Mouse (Mus musculus) induced T-regulatory cell, adult 2 months (primary cell): Measurements from ENCODE around the gene Hoxd13.

ENCODE experiments used
- DNase-seq: peaks from one replicate; pipeline ENCODE4 v3.0.0-alpha.2; 2012; ENCODE audit warnings: low read depth

The Hoxd13 gene

DNA sequence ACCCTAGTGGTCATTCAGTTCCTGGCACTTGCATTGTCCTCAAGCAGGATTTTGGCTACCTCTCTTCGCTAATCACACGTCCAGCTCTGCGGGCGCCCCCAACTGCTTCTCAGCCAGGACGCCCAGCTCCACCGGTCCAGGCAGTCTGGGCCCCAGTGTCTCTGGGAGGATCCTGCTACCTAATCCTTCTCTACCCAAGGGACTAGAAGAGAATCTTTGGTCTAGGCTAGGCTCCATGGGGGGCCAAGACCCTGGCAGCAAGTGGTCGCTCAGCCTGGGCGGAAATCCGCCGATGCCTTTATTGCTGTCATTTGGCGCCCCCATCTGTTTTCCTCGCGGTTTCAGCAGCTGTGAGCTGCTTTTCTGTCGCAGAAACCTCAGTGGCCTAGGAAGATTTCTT lies 6.4 kb upstream of the Hoxd13 start:
- DNase-seq, result no peak

- DNase-seq, result no peak
Observed at GRCm38 (mm10) chr2:74663291-74663925, 4.7 kb upstream of the Hoxd13 start.

DNA sequence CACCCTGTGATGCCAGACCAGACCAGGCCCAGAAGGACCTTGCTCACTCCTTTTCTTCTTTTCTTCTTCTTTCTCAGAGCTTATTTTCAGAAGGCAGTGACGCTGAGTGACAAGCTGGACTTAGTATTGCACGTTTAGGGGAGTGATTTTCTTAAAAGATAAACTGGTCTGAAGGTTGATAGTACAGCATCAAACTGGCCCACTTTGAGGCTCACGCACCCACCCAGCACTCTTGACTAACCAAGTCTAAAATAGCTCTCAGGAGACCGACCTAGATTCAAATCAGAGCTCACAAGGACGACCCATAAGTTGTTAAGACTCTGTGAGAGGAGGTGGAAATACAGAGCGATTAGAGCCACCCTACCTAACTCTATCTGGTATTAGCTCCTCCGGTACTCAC lies 1.7 kb upstream of the Hoxd13 start:
- DNase-seq, result no peak

DNA sequence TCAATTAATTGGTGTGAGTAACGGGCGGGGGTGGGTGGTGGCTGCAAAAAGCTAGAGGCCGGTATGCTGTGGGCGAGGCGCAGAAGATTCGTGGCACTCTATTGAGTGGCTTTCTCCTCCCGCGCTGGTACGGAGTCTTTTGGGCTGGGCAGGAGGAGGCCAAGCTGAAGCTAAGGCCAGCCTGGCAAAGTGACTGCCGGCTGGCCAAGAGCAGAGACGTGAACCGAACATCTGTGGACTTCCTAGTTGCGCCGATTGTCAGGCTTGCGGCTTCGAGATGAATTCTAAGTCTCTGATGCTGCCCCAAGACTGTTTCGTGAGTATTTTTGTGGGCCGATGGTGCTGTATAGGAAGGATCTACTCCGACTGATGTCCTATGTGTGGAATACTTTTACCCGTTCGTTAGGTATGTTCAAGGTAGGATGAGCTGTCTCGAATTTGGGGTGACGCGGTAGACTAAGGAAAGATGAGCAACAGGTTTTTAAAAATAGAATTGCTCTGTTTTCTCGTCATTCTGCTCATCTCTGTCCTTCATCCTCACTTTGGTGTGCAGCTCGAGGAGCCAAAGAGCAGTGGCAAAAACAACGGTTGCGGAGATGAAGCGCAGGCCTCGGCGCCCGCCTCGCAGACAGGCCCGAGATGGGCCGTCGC lies 794 bp upstream of the Hoxd13 start:
- no peak for DNase-seq

DNA sequence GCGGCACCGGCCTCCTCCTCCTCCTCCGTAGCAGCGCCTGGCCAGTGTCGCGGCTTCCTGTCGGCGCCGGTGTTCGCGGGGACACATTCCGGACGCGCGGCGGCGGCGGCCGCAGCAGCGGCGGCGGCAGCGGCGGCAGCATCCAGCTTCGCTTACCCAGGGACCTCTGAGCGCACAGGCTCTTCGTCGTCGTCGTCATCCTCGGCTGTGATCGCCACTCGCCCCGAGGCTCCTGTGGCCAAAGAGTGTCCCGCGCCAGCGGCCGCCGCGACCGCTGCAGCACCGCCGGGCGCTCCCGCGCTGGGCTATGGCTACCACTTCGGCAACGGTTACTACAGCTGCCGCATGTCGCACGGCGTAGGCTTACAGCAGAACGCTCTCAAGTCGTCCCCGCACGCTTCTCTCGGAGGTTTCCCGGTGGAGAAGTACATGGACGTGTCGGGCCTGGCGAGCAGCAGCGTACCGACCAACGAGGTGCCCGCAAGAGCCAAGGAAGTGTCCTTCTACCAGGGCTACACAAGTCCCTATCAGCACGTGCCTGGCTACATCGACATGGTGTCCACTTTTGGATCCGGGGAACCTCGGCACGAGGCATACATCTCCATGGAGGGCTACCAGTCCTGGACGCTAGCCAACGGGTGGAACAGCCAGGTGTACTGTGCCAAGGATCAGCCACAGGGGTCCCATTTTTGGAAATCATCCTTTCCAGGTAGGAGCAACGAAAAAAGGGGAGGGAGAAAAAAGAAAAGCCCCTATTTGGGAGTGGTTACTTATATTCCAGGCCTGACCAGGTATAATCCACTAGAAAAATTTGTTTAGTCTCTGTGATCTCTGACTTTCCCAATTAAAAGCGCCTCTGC lies 490 bp downstream of the Hoxd13 start:
- DNase-seq, result no peak

DNA sequence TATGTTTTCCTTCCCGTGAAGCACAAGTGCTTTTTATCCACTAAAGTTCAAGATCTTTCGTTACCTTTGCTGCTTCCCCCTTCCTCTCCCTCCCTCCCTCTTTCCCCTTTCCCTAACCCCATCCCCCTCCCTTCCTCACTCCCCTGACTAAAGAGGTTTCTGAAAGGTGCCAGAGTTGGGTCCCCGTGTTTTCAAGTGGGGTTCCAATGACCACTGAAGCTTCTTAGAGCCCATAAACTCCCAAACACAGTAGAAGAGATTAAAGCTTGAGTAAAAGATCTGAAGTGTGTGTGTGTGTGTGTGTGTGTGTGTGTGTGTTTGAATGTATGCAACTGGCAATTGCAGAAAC lies 1.1 kb downstream of the Hoxd13 start:
- DNase-seq, result no peak

- no peak for DNase-seq
Observed at GRCm38 (mm10) chr2:74669650-74670235, 1.6 kb downstream of the Hoxd13 start.

GRCm38 (mm10) chr2:74670632-74671188 lies 2.6 kb downstream of the Hoxd13 start:
- no peak for DNase-seq

DNA sequence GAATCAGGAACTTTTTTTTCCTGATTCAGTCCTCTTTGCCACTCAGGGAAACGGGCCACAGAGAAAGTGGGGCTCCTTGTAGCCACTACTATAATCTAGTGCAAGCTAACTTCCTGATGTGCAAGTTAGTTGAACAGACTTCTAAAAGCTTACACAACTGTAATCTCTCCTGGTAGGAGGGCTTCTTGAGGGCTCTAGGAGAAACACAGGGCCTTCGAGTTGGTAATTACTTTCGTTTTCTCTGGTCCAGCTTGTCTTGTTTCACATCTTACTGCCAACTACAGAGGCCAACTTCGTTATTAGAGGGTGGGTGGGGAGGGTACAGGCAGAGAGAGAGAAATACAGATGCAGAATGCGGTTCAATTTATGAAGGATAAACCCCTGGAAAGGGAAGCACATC lies 3.7 kb downstream of the Hoxd13 start:
- no peak for DNase-seq

- DNase-seq, result peak; percentile 67
Observed at GRCm38 (mm10) chr2:74672481-74673362, 4.6 kb downstream of the Hoxd13 start.

DNA sequence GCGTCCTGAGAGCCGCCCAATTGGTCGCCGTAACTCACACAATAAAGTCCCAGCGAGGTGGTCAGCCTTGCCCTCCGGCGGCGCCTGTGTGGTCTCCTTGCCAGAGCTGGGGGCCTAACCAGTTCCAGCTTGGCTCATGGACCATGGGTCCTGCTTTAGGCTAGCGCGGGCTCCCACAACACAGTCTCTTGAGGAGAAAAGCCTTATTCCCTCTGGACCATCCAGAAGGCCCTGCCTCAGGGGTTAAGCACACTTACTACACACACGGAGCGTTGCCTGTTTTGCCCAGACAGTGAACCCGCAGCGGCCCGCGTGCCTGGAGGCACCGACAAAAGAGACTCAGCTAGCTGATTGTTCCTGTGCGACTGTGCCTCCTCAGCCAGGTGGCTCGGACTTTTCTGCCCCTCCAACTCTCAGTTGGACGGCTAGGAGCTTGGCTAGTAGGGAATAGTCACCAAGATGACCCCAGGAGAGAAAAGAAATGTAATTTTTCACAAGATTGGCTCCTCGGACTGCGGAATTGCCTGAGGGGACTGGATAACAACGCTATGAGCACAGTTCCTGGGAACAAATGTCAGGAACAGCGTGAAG lies 5.8 kb downstream of the Hoxd13 start:
- DNase-seq, result no peak

GRCm38 (mm10) chr2:74674881-74675665 lies 7.0 kb downstream of the Hoxd13 start, which contains the start of gene Hoxd12:
Hoxd12 (plus strand) TSS chr2:74675013.
- DNase-seq, result no peak

DNA sequence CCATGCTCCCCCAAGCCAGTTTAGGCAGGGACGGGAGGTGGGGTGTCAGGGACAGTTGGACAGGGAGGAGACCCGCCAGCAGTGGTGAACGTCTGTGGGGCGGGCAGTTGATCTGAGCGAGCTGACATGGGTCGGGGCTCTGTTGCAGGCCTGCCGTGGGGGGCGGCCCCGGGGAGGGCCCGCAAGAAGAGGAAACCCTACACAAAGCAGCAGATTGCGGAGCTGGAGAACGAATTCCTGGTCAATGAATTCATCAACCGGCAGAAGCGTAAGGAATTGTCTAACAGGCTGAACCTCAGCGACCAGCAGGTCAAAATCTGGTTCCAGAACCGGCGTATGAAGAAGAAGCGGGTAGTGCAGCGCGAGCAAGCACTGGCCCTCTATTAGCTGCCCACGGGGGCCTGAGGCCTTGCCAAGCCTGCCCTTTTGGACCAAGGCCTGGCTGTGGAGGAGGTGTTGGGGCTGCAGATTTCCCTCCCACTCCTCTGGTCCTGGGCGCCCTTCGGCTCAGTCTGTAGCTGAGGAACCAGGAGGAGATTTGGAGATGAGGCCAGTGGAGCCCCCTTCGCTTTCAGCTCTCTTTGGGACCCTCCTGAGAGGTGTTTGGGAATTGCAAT lies 7.7 kb downstream of the Hoxd13 start:
- DNase-seq, result no peak

GRCm38 (mm10) chr2:74676376-74677052 lies 8.4 kb downstream of the Hoxd13 start:
- no peak for DNase-seq

GRCm38 (mm10) chr2:74677106-74677505 lies 9.0 kb downstream of the Hoxd13 start:
- DNase-seq, result no peak

DNA sequence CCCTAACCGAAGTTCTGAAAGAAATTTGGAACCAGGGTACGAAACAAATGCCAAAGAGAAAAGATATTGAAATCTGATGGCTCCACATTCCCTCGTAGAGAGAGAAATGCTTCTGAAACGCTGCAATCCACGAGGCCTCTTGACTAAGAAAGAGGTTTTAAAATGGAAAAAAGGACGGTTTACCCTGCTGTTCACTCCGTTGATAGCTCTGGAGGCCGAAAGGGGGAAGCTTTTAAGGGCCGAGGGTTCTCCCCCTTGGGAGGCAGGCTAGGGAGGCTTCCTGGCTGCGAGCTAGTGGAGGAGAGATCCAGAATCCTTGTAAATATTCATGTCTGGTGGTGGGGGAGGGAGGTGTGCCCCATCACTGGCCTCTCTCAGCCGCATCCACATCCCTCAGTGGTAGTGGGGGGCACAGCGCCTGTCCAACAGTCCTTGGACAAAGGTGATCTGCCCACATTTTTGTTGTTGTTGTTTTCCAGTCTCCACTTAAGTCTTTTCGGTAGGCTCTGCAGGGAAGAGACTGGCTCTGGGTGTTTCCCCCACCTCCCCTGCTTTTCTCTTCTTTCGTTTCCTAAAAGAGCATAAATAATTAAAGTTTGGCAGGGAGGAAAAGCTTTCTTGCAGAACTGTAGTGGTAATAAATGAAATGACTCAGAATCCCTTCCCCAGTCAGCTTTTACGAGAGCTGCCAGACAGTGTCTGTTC lies 10.9 kb downstream of the Hoxd13 start, which contains the start of gene Hoxd11:
Gene Hoxd11, plus strand, starts transcription at position 667 of the 705 bp plus-strand sequence.
- DNase-seq, result no peak

GRCm38 (mm10) chr2:74679596-74679971 lies 11.5 kb downstream of the Hoxd13 start:
- DNase-seq, result no peak

- no peak for DNase-seq
Observed at GRCm38 (mm10) chr2:74679980-74680379, 11.9 kb downstream of the Hoxd13 start.
